Mouse (Mus musculus) lung, embryonic 16.5 days (tissue): ENCODE measurements around the gene Shisa5. TPM values are rescaled to one million over a fixed set of nuclear protein-coding genes. Genes with fewer than 3 reads are reported as not detected.

Experiments
- ATAC-seq: fragments of 200-750 bp; cut with Nextera tagmentation; 2 replicates; pipeline ENCODE4 v1.8.0; 2017; ENCODE audit warnings: low read depth, mild to moderate bottlenecking, moderate library complexity
- H3K27ac ChIP-seq: fragments of 300-500 bp; sonication (generic); 2 replicates; pipeline ENCODE4 v1.5.1; 2014; ENCODE audit warnings: mild to moderate bottlenecking, control low read depth, low read length
- H3K27me3 ChIP-seq: fragments of 300-500 bp; sonication (generic); 2 replicates; pipeline ENCODE4 v1.6.1; 2014; ENCODE audit warnings: low read depth, low read length, mixed read lengths; ENCODE audit not compliant: control insufficient read depth, insufficient read depth
- H3K36me3 ChIP-seq: fragments of 300-500 bp; sonication (generic); 2 replicates; pipeline ENCODE4 v1.6.1; 2014; ENCODE audit warnings: low read length; ENCODE audit not compliant: control insufficient read depth, insufficient read depth
- H3K4me1 ChIP-seq: fragments of 300-500 bp; sonication (generic); replicated peaks from 2 replicates; pipeline ENCODE4 v1.6.1; 2014; ENCODE audit warnings: low read length, mixed read lengths; ENCODE audit not compliant: control insufficient read depth, insufficient read depth
- H3K4me2 ChIP-seq: fragments of 300-500 bp; sonication (generic); 2 replicates; pipeline ENCODE4 v1.6.1; 2014; ENCODE audit warnings: low read depth, low read length, control low read depth
- H3K4me3 ChIP-seq: fragments of 300-500 bp; sonication (generic); 2 replicates; pipeline ENCODE4 v1.5.1; 2014; ENCODE audit warnings: mild to moderate bottlenecking, low read length, control low read depth
- H3K9ac ChIP-seq: fragments of 300-500 bp; sonication (generic); 2 replicates; pipeline ENCODE4 v1.6.1; 2014; ENCODE audit warnings: low read length, control low read depth
- H3K9me3 ChIP-seq: fragments of 300-500 bp; sonication (generic); 2 replicates; pipeline ENCODE4 v1.6.1; 2016; ENCODE audit warnings: low read length; ENCODE audit not compliant: control insufficient read depth
- WGBS: fragments of 180-500 bp; shearing (Covaris S2); extraction: QIAGEN DNeasy Blood & Tissue Kit; methylation state at CpG from one replicate; pipeline ENCODE4 v1.1.7; 2014; 5-methylcytosine and 5-hydroxymethylcytosine counted together
- polyA plus RNA-seq: library from polyadenylated mRNA; unstranded; fragments of >200 nt; fragmentation: Nextera tagmentation; extraction: Ambion mirVana; gene quantifications from 2 replicates; pipeline ENCODE4 v1.2.1, GENCODE M21; 2015

The Shisa5 gene
- polyA plus RNA-seq: 120 and 126 TPM in 2 replicates

- H3K9me3 ChIP-seq: no peaks in the 10 kb centered on the region
- H3K27ac ChIP-seq: peak within 1 kb of the TSS; percentile 74
- ATAC-seq: peak; percentile 93
- WGBS: under 1% methylated on average over 33 of the region's 40 CpGs
- peaks cover 30% of the 10 kb centered on the region for H3K4me1 ChIP-seq
- no peaks in the 10 kb centered on the region for H3K27me3 ChIP-seq
- peak within 1 kb of the TSS; percentile 79 for H3K4me3 ChIP-seq
- peak within 1 kb of the TSS; percentile 86 for H3K9ac ChIP-seq
- 0 out of 2 replicates have a peak, but pooled peaks cover 2% of the 10 kb centered on the region for H3K36me3 ChIP-seq
- H3K4me2 ChIP-seq: peak within 1 kb of the TSS; percentile 69
Observed at GRCm38 (mm10) chr9:109038086-109038895, at the start of gene Shisa5. Gene Shisa5, plus strand, starts transcription at chr9:109038565.

GRCm38 (mm10) chr9:108989802-108990461 is 48.4 kb upstream of the Shisa5 start:
- peaks cover 26% of the 10 kb centered on the region for H3K4me1 ChIP-seq

GRCm38 (mm10) chr9:108990462-108990820 is 47.9 kb upstream of the Shisa5 start:
- H3K27me3 ChIP-seq: no peaks in the 10 kb centered on the region
- no peaks in the 10 kb centered on the region for H3K9me3 ChIP-seq
- WGBS: 77% methylated on average over 7 of the region's 7 CpGs
- peaks cover 28% of the 10 kb centered on the region for H3K4me1 ChIP-seq
- no peaks in the 10 kb centered on the region for H3K36me3 ChIP-seq
- H3K27ac ChIP-seq: peak overlapping the region; percentile 92
- no peak for ATAC-seq
- H3K9ac ChIP-seq: no peak overlapping the region
- H3K4me2 ChIP-seq: no peak overlapping the region
- no peak overlapping the region for H3K4me3 ChIP-seq

More at GRCm38 (mm10) chr9:108989802-108990461, 48.4 kb upstream of the Shisa5 start:
- no peak overlapping the region; the same call in 1 of the 2 replicates for H3K27ac ChIP-seq
- 71% methylated on average over 4 of the region's 4 CpGs for WGBS
- H3K4me3 ChIP-seq: no peak overlapping the region
- no peak for ATAC-seq
- no peaks in the 10 kb centered on the region for H3K9me3 ChIP-seq
- no peak overlapping the region for H3K4me2 ChIP-seq
- H3K27me3 ChIP-seq: no peaks in the 10 kb centered on the region
- H3K9ac ChIP-seq: no peak overlapping the region
- no peaks in the 10 kb centered on the region for H3K36me3 ChIP-seq

GRCm38 (mm10) chr9:108991428-108992084 is 46.8 kb upstream of the Shisa5 start, which contains the start of gene Pfkfb4:
Gene Pfkfb4, plus strand, starts transcription at chr9:108991778.
- Histone ChIP-seq H3K27ac (peak within 1 kb of the TSS; percentile 92), H3K9ac (peak within 1 kb of the TSS; percentile 65), H3K9me3 (no peaks in the 10 kb centered on the region), H3K36me3 (no peaks in the 10 kb centered on the region), H3K4me1 (peaks cover 28% of the 10 kb centered on the region), H3K27me3 (no peaks in the 10 kb centered on the region), H3K4me2 (peak within 1 kb of the TSS; percentile 96), H3K4me3 (peak within 1 kb of the TSS; percentile 67)
- WGBS: under 1% methylated on average over 31 of the region's 31 CpGs
- ATAC-seq: peak; percentile 96

- H3K9me3 ChIP-seq: no peaks in the 10 kb centered on the region
- peaks cover 28% of the 10 kb centered on the region for H3K4me1 ChIP-seq
- H3K27ac ChIP-seq: peak overlapping the region; percentile 64
- peak overlapping the region; percentile 96 for H3K4me2 ChIP-seq
- H3K36me3 ChIP-seq: no peaks in the 10 kb centered on the region
- no peaks in the 10 kb centered on the region for H3K27me3 ChIP-seq
- peak overlapping the region; percentile 65 for H3K9ac ChIP-seq
- ATAC-seq: peak; percentile 6; the same call in 1 of the 2 replicates
- WGBS: 6% methylated on average over 18 of the region's 18 CpGs
- H3K4me3 ChIP-seq: peak overlapping the region; percentile 67
Observed at GRCm38 (mm10) chr9:108992085-108992469, 46.3 kb upstream of the Shisa5 start.

GRCm38 (mm10) chr9:108992620-108993361 is 45.6 kb upstream of the Shisa5 start:
- ATAC-seq: no peak
- Histone ChIP-seq H3K27ac (peak overlapping the region; percentile 64), H3K4me3 (peak overlapping the region; percentile 67), H3K9me3 (no peaks in the 10 kb centered on the region), H3K4me2 (peak overlapping the region; percentile 96), H3K4me1 (peaks cover 25% of the 10 kb centered on the region), H3K36me3 (no peaks in the 10 kb centered on the region), H3K9ac (no peak overlapping the region; the same call in 1 of the 2 replicates), H3K27me3 (no peaks in the 10 kb centered on the region)
- 49% methylated on average over 9 of the region's 9 CpGs for WGBS

GRCm38 (mm10) chr9:108996411-108996810 is 42.0 kb upstream of the Shisa5 start:
- Histone ChIP-seq H3K4me1 (peaks cover 12% of the 10 kb centered on the region), H3K27me3 (no peaks in the 10 kb centered on the region), H3K36me3 (no peaks in the 10 kb centered on the region), H3K27ac (no peak overlapping the region), H3K4me3 (no peak overlapping the region), H3K9ac (no peak overlapping the region), H3K4me2 (no peak overlapping the region), H3K9me3 (no peaks in the 10 kb centered on the region)
- 60% methylated on average over 9 of the region's 9 CpGs for WGBS
- ATAC-seq: no peak

- Histone ChIP-seq H3K27ac (no peak overlapping the region), H3K27me3 (no peaks in the 10 kb centered on the region), H3K4me1 (0 out of 2 replicates have a peak, but pooled peaks cover 2% of the 10 kb centered on the region), H3K36me3 (no peaks in the 10 kb centered on the region), H3K9me3 (no peaks in the 10 kb centered on the region), H3K4me2 (no peak overlapping the region), H3K4me3 (no peak overlapping the region), H3K9ac (no peak overlapping the region)
- no peak for ATAC-seq
- 72% methylated on average over 19 of the region's 19 CpGs for whole genome bisulfite sequencing
Observed at GRCm38 (mm10) chr9:108998287-108999166, 39.8 kb upstream of the Shisa5 start.
